Mouse (Mus musculus): ENCODE measurements around the gene Klc2.
A peak's percentile ranks its signal among the peaks of the same experiment; 100 is the strongest.

Klc2 gene

DNA sequence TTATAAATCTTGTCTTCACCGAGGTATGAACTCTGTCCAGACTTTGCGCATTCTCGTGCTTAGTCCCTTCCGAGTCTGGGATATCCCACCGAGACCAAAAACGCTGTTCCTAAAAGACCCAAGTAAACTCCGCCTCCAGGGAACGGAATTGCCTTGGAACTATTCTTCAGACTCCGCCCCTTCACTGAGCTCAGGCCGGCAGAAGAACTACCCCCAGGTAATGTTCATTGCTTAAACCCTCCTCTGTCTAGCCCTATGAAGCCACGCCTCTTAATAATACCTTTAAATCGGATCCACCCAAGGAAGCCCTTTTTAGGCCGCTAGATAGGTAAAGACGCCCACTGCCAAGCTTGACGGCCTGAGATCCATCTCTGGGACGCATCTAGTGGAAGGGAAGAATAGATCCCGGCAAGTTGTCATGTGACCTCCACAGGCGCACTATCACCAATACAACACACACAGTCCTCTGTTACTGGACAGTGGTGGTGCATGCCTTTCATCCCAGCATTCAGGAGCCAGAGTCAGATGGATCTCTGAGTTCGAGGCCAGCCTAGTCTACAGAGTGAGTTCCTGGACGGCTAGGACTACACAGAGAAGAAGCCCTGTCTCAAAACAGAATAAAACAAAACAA is 45.9 kb downstream of the Klc2 start:
- no peak for DNase-seq (ENCODE audit: low spot score)

DNA sequence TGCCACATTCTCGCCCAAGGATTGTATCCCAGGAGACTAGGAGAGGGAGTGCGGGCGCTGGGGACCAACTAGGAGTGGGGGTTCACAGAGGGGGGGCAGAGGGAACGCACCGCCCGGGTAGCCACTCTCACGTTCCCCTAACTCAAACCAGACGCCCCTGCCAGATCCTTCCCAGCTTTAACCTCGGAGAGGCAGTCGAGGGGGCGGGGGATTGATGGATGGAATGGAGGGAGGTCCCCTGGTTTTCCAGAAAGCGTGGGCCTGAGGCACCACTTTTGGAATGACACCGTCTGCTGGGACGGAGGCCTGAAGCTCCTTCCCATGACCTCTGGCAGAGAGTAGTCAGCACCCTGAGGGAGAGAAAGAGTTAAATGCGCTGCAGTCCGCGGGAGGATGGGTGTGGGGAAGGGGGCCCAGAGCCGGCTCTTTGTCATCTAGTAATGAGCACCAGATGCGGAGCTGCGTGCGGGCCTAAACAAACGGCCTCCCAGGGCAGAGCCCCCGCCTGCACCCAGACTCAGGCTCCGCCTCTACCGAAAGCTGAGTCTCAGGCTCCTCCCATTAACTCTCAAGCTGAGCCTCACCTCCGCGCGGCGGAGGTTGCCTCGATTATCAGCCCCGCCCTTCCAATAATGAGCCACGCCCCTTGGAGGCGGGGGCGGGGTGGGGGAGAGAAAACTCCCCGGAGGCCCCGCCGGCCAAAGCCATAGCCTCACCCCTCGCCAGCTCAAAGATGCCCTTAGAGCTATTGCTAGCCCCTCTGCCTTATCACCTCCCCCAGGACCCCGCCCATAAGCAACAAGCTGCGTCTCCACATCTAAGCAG is 46.6 kb downstream of the Klc2 start:
- DNase-seq (ENCODE audit: low spot score), result peak; percentile 78

DNA sequence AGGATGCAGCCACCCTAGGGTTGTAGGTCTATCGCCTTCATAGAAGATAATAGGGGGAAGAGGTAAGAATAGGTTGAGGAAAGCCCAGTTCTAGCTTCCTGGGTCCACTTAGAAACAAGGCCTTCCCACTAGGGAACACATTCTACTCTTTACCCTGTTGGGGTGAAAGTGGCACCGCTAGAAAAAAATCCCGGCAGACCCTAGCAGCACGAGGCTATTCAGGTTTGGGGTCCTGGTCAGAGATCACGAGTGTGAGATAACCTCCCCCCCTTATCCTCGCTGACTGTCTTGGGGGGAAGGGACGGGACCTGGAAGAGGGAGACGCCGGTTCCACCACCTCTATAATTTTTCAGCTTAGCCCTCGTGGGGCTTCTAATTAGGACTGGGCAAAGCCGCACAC is 47.3 kb downstream of the Klc2 start:
- no peak for DNase-seq (ENCODE audit: low spot score)

DNA sequence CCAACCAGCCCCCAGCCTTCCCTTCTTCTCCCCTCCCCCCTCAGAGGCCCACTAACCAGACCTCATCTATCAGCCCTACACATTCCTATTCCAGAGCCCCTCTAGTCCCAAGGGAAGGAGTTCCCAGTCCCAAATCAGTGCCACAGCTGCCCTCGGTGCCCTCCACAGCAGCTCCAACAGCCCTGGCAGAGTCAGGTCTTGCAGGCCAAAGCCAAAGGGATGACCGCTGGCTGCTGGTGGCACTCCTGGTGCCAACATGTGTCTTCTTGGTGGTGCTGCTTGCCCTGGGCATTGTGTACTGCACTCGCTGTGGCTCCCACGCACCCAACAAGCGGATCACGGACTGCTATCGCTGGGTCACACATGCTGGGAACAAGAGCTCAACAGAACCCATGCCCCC is 48.4 kb downstream of the Klc2 start:
- no peak for DNase-seq (ENCODE audit: low spot score)

DNA sequence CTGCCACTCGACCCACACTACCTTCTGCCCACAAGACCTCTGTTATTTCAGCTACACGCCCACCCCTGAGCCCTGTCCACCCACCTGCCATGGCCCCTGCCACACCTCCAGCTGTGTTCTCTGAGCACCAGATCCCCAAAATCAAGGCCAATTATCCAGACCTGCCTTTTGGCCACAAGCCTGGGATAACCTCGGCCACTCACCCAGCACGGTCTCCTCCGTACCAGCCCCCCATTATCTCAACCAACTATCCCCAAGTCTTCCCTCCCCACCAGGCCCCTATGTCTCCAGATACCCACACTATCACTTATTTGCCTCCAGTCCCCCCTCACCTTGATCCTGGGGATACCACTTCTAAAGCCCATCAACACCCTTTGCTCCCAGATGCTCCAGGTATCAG is 48.9 kb downstream of the Klc2 start:
- no peak for DNase-seq (ENCODE audit: low spot score)

DNA sequence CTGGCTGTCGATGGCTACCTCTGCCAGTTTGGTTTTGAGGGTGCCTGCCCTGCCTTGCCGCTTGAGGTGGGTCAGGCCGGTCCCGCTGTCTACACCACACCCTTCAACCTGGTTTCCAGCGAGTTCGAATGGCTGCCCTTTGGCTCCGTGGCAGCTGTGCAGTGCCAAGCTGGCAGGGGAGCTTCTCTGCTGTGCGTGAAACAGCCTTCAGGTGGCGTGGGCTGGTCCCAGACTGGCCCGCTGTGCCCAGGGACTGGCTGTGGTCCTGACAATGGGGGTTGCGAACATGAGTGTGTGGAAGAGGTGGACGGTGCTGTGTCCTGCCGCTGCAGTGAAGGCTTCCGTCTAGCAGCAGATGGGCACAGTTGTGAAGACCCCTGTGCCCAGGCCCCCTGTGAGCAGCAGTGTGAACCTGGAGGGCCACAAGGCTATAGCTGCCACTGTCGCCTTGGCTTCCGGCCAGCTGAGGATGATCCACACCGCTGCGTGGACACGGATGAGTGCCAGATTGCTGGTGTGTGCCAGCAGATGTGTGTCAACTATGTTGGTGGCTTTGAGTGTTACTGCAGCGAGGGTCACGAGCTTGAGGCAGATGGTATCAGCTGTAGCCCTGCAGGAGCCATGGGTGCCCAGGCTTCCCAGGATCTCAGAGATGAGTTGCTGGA is 49.7 kb downstream of the Klc2 start:
- DNase-seq (ENCODE audit: low spot score), result no peak

DNA sequence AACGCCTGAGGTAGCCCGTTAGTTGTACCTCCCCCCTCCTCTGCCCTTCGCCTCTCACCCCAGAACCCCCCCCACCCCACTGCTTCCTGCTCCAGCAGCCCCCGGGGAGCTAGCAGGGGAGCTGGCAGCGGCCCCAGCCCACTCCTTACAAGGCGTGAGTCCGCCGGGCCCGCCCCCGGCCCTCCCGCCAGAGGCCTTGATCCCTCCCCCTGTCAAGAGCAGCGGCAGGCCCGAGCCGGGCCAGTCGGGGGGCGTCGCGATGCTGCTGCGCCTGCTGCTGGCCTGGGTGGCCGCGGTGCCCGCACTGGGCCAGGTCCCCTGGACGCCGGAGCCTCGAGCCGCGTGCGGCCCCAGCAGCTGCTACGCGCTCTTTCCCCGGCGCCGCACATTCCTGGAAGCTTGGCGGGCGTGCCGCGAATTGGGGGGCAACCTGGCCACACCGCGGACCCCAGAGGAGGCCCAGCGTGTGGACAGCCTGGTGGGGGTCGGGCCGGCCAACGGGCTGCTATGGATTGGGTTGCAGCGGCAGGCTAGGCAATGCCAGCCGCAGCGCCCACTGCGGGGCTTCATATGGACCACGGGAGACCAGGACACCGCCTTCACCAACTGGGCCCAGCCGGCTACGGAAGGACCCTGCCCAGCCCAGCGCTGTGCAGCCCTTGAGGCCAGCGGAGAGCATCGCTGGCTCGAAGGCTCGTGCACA is 50.3 kb downstream of the Klc2 start, which contains the start of gene Cd248:
Gene Cd248, plus strand, starts transcription at position 212 of the 703 bp plus-strand sequence.
- DNase-seq (ENCODE audit: low spot score), result peak; percentile 68

DNA sequence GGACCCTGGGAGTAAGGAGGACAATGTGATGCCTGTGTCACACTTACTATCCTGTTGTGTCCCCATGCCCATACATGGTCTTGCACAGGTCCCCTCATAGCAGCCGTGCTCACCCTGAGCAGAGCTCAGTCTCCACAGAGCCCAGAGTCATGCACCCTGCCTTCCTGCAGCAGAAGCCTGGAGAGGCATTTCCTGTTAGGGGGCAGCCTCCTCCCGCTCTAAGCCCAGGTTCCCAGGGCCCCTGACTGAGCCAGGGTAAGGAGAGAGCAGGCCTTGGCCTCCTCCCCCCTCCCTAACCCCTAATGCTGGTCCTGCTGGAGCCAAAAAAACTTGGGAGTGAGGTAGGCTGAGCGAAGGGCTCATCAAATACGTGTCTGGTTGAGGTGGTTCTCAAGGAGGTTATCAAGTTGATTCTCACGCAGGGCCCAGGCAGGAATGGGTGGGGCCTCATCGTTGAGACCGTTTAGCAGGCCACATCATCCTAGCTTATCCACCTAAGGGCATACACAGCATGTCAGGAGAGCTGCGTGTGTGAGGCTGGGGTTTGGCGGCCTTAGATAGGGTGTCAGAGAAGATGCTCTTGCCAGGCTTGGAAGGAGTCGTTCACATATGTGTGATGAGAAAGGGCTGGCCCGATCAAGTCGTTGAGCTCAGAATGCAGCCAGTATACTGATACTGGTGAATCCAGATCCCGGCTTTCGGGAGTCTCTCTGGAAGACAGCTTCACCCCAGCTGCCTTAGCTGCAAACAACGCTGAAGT is 51.1 kb downstream of the Klc2 start:
- DNase-seq (ENCODE audit: low spot score), result no peak

DNA sequence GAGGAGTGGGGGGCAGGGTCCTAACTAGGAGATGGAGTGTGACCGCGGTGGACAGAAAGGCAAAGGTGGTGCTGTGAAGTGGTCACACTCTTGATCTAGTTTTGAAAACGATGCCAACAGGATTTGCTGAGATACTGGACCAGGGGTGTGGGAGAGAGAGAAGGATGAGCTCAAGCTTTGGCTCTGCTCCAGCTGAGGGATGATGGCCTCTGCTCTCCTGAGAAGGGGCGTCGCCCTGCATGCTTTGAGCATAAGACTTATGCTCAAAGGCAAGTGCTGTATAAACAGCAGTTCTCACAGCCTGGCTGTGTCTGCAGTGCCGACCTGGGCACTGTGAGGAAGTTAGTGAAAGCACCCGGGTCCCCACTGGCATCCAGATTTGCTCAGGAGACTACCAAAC is 53.3 kb downstream of the Klc2 start:
- no peak for DNase-seq (ENCODE audit: low spot score)

DNA sequence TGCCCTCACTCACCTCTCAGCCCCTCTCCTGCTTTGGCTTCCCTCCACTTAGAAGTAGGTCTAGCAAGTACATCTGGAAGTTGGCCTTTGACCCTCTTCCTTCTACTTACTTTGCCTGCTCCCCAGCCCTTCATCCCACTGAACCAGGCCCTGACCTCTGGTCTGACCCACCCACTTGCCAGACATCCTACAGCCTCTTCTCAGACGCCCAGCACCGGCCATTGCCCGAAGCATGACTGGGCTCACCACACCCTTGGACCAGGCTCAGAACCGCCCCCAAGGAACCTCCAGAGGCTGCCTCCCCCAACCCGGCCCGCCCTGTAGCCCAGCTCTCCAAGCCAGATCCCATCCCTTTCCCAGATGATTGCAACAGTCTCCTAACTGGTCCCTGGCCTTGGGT is 55.9 kb downstream of the Klc2 start:
- no peak for DNase-seq (ENCODE audit: low spot score)

DNA sequence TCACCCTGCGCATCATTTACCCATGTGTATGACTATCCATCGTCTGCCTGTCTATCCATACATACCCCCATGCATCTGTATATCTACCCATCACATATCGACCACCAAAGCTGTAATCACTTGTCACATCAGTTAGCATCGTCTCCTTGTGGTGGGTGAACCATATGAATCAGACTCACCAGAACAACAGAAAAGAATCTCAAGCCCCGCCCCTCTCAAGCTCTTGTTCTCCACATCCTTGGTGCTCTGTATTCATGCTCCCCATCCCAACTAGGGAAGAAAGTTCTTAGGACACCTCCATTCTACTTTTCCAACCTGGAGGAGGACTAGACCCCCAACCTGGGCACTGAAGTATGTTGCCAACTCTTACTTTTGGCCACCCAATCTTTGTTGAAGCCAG is 56.3 kb downstream of the Klc2 start:
- DNase-seq (ENCODE audit: low spot score), result no peak

DNA sequence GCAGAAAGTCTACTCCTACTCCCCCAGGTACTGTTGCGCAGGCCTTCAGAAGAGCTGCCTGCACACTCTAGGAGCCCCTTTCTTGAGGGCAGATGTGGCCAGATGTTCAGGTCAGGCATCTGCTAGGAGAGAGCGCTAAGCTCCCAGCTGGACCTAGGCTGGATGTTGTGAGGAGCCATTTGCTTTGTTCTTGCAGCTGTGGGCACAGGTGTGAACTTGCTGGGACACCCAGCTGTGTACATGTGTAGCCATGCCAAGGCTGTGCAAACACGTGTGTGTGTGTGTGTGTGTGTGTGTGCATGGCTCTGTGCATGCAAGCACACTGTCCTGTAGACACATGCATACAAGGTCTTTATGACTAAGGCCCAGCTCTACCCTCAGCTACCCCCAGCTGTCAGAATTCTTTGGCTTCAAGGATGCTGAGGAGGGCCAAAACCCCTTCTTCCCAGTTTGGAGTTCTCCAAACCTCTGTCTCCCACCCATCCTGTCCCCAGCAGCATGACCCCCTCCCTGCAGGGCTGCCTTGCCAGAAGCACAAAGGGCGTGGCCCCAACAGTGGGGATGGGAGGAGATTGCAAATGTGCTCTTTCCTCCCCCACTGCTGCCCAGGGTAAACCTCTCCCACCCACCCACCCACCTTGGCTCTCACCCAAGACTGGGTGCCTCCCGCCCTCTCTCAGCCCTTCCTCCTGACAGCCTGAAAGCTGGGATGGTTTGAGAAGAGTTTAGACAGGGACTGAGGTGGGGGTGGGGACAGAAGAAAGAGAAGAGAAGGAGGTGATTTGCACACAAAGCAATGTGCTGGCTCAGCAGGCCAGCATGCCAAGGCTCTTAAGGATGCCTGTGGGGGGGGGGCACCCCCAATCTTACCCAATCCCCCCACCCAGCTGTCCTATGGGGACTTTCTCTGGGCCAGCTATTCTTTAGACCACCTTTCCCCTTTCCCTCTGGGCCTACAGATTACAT is 57.7 kb downstream of the Klc2 start:
- DNase-seq (ENCODE audit: low spot score), result no peak

DNA sequence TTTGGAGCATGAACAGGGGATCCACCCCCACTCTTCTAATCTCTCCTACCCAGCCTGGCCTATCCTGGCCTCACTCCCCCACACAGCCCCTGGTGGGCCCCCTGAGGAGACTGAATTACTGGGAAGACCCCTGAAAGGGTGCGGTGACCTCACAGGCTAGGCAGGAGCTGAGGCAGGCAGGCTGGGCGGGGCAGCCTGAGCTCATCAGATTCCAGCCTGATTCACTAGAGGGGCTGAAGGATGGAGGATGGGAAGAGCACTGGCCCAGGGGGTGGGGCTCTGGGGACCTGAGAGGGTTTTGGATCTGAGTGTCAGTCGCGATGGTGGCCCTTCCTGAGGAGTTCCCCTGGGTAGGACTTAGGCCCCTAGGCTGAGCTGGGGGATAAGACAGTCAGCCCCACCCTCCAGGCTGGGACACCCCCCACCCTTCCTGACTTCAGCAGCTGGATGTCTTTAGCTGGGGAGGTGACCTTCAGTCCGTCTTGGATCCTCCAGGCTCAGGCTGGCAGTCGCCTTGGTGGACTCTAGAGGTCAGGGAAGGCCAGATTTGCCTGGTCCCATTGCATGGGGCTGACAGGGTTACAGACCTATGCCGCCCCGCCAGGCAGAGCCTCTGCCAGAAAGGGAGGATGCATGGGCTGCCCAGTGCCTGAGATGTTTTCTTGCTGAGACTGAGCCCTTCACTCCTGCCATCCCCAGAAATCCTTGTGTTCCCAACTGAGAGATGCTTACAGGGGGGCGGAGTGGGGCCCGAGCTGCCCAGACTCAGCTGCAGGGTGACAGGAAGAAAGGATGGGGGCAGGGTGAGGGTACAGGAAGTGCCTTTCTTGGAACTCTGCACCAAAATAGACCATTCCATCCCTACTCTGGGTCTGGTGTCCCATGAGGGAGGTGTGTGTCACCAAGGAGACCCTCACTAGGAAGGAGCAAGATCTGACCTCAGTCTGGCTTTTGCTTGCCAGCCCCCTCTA is 59.3 kb downstream of the Klc2 start:
- DNase-seq (ENCODE audit: low spot score), result no peak

DNA sequence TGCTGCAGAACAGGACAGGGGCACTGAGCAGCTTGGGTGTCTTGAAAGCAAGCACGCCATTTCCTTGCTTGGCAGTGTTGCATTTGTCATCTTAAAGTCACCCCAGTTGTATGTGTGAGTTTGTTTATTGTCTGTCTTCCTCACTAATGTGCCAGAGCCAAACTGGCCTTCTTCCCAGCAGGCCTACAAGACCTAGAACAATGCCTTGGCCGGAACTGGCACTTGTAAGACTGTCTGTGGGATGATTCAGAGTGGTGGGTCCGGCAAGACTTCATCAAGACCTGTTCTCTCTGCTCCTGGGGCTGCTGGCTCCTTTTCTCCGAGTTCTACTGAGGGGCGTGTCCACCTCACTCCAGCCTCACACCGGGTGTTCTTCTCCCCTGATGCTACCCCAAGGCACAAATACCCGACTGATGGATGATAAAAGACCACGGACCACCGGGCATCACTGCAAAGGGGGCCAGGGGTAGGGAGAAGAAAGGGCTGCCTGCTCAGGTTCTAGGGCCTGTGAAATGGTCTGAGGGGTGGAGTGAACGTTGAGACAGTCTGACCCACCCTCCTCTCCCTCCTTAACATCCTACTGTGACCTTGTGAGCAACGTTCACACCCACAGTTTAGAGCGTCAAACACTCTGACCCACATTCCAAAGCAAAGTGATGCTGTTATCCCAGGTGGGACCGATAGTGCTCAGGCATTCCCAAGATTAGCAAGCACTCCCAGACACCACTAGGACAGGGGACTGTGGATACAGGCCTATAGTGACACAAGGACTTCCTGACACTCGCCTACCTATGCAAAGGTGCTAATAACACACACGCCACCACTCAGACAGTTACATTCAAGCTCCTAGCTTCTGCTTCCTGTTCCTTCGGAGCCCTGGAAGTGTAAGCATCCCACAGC is 60.2 kb downstream of the Klc2 start:
- no peak for DNase-seq (ENCODE audit: low spot score)

Measured in ovary, postnatal 36 days (tissue).